Mouse (Mus musculus) gastrocnemius, postnatal 4 days (tissue): ENCODE measurements around the gene Zfp276. TPM values are rescaled to one million over a fixed set of nuclear protein-coding genes. Genes with fewer than 3 reads are reported as not detected.

Experiments
- DNase-seq, 2 experiments: peaks; one replicate each; pipeline ENCODE4 v3.0.0; 2021 to 2022; ENCODE audit warnings: low spot score in 2 of 2, mixed read lengths in 2 of 2
- total RNA-seq, 2 experiments: library from RNA; stranded (reverse); gene quantifications; 2 replicates each; pipeline ENCODE4 v1.2.3; 2021

Zfp276 gene
- total RNA-seq, 2 experiments from 2014 or later = 14.9 to 17.5 TPM

DNA sequence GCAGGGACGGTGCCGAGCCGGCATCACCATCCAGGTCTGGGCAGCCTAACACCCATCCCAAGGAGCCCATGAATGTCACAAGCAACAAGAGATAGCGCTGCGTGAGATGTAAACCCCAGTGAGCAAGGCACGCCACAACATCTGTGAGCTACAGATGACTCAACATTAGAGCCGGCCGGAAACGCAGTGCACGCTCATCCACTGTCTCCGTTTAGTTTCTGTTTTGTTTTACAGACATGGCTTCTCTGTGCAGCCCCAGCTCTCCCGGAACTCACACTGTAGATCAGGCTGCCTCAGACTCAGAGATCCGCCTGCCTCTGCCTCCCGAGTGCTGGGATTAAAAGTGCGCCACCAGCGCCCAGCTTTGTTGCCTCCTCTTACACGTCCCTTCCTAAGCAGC is 33.4 kb downstream of the Zfp276 start:
- no peak for DNase-seq

DNA sequence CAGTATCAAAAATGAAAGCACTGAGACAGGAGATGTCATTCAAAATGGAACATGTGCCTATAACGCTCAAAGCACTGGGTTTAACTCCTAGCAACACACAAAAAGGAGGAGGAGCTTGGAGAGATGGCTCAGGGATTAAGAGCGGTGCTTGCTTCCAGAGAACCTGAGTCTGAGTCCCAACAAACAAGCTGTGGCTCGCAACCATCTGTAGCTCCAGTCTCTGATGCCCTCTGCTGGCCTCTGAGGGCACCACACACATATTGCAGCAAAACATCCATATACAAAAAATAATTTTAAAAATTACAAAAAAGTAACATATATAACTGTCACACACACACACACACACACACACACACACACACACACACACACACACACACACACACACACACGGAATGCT is 36.2 kb downstream of the Zfp276 start:
- DNase-seq = peak in 1 of 2 experiments; percentile 28

DNA sequence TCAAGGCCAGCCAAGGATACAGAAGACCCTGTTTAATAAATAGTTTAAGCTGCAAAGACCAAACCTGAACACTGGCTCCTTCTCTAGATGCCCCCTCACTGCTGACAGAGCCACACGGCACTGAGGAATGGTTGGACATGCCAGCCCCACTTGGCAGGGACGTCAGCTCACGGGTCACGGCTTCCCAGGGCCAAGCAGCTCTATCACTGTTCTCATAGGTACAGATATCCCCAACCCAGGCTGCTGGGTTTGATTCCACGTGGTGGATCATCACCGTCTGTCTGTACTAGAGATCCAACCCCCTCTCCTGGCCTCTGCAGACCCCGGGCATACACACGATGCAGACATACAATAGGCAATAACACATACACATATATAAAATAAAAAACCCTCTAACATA is 36.7 kb downstream of the Zfp276 start:
- no peak for DNase-seq

GRCm38 (mm10) chr8:123291716-123292115 is 37.7 kb downstream of the Zfp276 start:
- no peak for DNase-seq

DNA sequence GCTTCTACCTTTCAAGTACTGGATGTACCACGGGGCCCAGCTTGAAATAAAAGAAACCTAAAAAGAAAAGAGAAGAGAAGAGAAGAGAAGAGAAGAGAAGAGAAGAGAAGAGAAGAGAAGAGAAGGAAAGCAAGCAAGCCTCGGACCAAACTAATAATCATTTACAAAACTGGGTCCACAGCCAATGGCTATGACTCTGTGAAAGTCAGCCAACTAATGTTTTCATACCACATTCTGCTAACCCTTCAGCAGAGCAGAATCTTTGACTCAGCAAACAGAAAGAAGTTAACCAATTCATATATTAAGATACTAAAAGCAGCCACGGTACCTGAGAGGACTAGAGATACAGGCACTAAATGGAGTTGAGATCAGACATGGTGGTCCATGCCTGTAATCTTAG is 38.3 kb downstream of the Zfp276 start:
- no peak for DNase-seq

GRCm38 (mm10) chr8:123292785-123293184 is 38.8 kb downstream of the Zfp276 start:
- no peak for DNase-seq

- DNase-seq = no peak
Measured at GRCm38 (mm10) chr8:123298301-123298700, 44.3 kb downstream of the Zfp276 start.

DNA sequence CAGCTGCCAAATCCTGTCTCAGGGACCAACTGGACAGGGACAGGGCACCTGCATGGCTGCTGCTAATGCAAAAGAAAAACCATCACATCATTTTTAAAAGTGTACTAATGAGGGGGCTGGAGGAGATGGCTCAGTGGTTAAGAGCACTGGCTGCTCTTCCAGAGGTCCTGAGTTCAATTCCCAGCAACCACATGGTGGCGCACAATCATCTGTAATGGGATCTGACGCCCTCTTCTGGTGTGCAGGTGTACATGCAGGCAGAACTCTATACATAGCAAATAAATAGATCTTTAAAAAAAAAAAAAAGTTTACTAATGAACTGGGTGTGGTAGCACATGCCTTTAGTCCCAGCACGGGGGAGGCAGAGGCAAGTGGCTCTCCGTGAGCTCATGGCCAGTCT is 54.7 kb downstream of the Zfp276 start:
- no peak for DNase-seq

DNA sequence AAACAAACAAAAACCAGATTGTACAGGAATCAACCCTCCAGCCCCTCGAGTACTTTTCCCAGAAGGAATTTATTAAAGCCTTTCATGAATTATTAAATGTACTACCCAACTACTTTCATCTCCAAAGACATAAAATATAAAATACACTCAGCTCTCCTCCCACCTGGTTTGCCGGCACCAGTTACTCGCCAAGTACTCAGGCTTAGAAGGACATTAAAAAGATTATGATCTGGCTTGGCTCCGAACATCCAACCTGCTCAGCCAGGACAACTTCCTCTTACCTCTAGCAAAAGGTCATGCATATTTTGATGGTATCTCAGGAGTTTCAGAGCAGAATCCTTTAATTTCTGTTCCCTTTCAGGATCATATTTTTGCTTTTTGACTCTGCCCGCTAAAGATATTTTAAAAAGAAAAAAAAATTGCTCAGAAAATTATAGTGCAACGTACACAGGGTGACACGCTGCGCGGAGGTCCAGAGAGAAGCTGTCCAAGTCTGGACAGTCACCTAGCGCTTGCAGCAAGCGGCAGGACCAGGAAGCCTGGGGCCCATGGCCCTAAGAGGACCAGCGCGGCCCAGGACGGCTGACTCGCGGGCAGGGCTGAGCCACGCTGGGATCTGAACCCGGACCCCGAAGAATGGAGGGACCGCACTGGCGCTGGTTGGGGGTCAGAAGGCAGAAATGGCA is 63.9 kb downstream of the Zfp276 start:
- no peak for DNase-seq

DNA sequence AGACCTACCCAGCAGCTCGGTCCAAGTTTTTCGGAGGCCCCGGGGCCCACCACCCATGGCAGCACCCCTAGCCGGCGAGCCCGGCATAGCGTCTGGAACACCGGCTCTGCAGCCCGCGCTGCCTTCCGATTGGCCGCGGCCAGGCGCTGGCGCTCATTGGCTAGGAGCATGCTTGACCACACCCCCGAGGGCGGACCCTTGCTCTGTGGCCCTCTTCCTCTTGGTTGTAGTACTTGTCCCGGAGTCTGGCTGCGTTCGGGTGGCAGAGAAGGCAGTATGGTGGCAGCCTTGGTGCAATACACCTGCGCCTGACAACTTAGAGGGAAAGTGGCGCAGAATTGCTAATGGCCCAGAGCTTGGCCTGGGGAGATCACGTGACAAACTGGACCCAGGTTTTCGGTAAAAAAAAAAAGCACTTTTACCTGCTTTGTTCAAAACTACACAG is 64.5 kb downstream of the Zfp276 start, which contains the start of gene Fanca:
Gene Fanca (minus strand): TSS at position 110 of the 445 bp plus-strand sequence.
- DNase-seq = peak; percentile 81 to 93

Other genes starting within 250 kb of the Zfp276 start
- 10 to 100 TPM; 81.1 to 92.9 TPM for gene Ankrd11, start 211.9 kb upstream of the Zfp276 start, total RNA-seq
- 10 to 100 TPM; 61.0 to 63.2 TPM for gene Spg7, start 191.3 kb upstream of the Zfp276 start, total RNA-seq
- 100 to 1,000 TPM; 798 to 871 TPM for gene Rpl13, start 151.8 kb upstream of the Zfp276 start, total RNA-seq
- 1 to 10 TPM in 1 of 2 experiments, under 1 TPM in 1; 0.80 to 2.4 TPM for gene Cpne7, start 136.8 kb upstream of the Zfp276 start, total RNA-seq
- gene Sult5a1, start 95.9 kb upstream of the Zfp276 start, total RNA-seq = 10 to 100 TPM; 10.2 to 10.8 TPM
- 1 to 10 TPM; 4.7 to 9.6 TPM for gene Dpep1, start 68.0 kb upstream of the Zfp276 start, total RNA-seq
- gene Chmp1a, start 41.4 kb upstream of the Zfp276 start, total RNA-seq = 10 to 100 TPM; 48.1 to 68.1 TPM
- gene Spata33, start 41.4 kb upstream of the Zfp276 start, total RNA-seq = 1 to 10 TPM; 1.2 TPM
- 10 to 100 TPM; 26.7 to 27.4 TPM for gene Cdk10, start 29.4 kb upstream of the Zfp276 start, total RNA-seq
- gene Spata2l, start 18.0 kb upstream of the Zfp276 start, total RNA-seq = 1 to 10 TPM; 2.3 to 2.4 TPM
- gene Vps9d1, start 153 bp downstream of the Zfp276 start, total RNA-seq = 10 to 100 TPM; 18.6 to 19.6 TPM
- 10 to 100 TPM in 1 of 2 experiments, 1 to 10 TPM in 1; 9.5 to 12.1 TPM for gene Fanca, start 64.4 kb downstream of the Zfp276 start, total RNA-seq
- 1 to 10 TPM in 1 of 2 experiments, under 1 TPM in 1; 0.70 to 1.3 TPM for gene Spire2, start 78.5 kb downstream of the Zfp276 start, total RNA-seq
- gene Tcf25, start 119.6 kb downstream of the Zfp276 start, total RNA-seq = 100 to 1,000 TPM; 174 to 177 TPM
- gene Mc1r, start 152.9 kb downstream of the Zfp276 start, total RNA-seq = not detected
- gene Tubb3, start 157.2 kb downstream of the Zfp276 start, total RNA-seq = under 1 TPM; 0.61 to 0.96 TPM
- gene Def8, start 169.3 kb downstream of the Zfp276 start, total RNA-seq = 10 to 100 TPM; 32.2 to 37.3 TPM
- 10 to 100 TPM; 39.4 to 48.5 TPM for gene Afg3l1, start 223.7 kb downstream of the Zfp276 start, total RNA-seq